Mouse (Mus musculus): ENCODE data around the gene B3gnt2. TPM values are rescaled to one million over a fixed set of nuclear protein-coding genes. Genes with fewer than 3 reads are reported as not detected.

Gene B3gnt2
- total and polyA plus RNA-seq, 3 experiments, result 36.8 to 66.4 TPM; not detected in 1

GRCm38 (mm10) chr11:22766238-22766637 lies 94.5 kb downstream of the B3gnt2 start:
- H3K4me3 ChIP-seq (ENCODE audit: control insufficient read depth in 1 of 2, insufficient read depth in 1 of 2, low read depth in 2 of 2, low read length in 2 of 2), result no peak overlapping the region
- peaks cover 0 to 3% of the 10 kb centered on the region in 2 experiments; a peak in 1 of 4 replicates for H3K4me1 ChIP-seq (ENCODE audit: control insufficient read depth in 1 of 2, insufficient read depth in 2 of 2, low read length in 2 of 2)
- no peak overlapping the region for H3K27ac ChIP-seq (ENCODE audit: control insufficient read depth, low read depth, low read length)

DNA sequence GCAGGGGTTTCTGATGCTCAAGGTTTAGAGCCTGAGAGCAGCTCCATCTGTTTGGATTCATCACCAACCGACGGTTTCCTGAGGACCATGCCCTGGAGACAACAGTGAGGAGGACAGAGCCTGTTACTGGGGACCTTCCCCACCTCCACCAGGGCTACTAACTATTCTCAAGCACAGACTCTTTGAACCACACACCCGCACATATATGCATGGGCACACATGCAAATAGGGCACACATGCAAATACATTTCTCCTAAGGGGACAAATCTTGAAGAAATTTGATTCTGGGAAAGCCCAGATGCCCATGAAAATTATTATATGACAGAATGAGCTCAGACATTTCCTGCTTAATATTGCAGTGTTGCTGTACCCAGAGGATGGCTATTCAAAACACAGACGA lies 95.3 kb downstream of the B3gnt2 start:
- DNase-seq (ENCODE audit: low read depth, low spot score), result no peak

More at GRCm38 (mm10) chr11:22766238-22766637, 94.5 kb downstream of the B3gnt2 start:
- no peak for DNase-seq (ENCODE audit: low read depth, low spot score)
- no peaks in the 10 kb centered on the region for H3K27me3 ChIP-seq (ENCODE audit: control insufficient read depth in 1 of 2, insufficient read depth in 2 of 2, low read length in 2 of 2)
- no peak overlapping the region for H3K9ac ChIP-seq (ENCODE audit: control insufficient read depth, low read depth, low read length, poor library complexity, severe bottlenecking)
- H3K36me3 ChIP-seq (ENCODE audit: control insufficient read depth in 1 of 2, insufficient read depth in 2 of 2, low read length in 2 of 2), result peaks cover 0 to 8% of the 10 kb centered on the region in 2 experiments; a peak in 2 of 4 replicates
- H3K9me3 ChIP-seq (replicated peaks; ENCODE audit: insufficient read depth, low read length), result no peaks in the 10 kb centered on the region
- H3K79me2 ChIP-seq (ENCODE audit: control insufficient read depth, insufficient read depth, low read length, poor library complexity), result no peaks in the 10 kb centered on the region
- TF ChIP-seq MAZ (IDR thresholded peaks at IDR 0.05; ENCODE audit: low read depth, low read length), result no peak
- TF ChIP-seq JUND (IDR thresholded peaks at IDR 0.05; ENCODE audit: low read depth, low read length), result no peak
- no peak for TF ChIP-seq POLR2AphosphoS5 (IDR thresholded peaks at IDR 0.05; ENCODE audit: borderline replicate concordance, low read depth, low read length)
- no peak for TF ChIP-seq BHLHE40 (IDR thresholded peaks at IDR 0.05; ENCODE audit: borderline replicate concordance, low read depth, low read length)
- no peak for TF ChIP-seq MYC (IDR thresholded peaks at IDR 0.05; ENCODE audit: low read depth, low read length)
- no peak for TF ChIP-seq ZNF384 (IDR thresholded peaks at IDR 0.05; ENCODE audit: low read depth, low read length)
- TF ChIP-seq RCOR1 (IDR thresholded peaks at IDR 0.05; ENCODE audit: low read depth, low read length), result no peak
- TF ChIP-seq EP300 (IDR thresholded peaks at IDR 0.05; ENCODE audit: low read depth in 1 of 2, low read length in 2 of 2), result no peak
- TF ChIP-seq SIN3A (IDR thresholded peaks at IDR 0.05; ENCODE audit: low read length), result no peak
- no peak for TF ChIP-seq TBP (IDR thresholded peaks at IDR 0.05; ENCODE audit: low read depth, low read length)
- TF ChIP-seq MEF2A (IDR thresholded peaks at IDR 0.05; ENCODE audit: extremely low read depth, insufficient replicate concordance, low read depth, low read length, poor library complexity, severe bottlenecking), result no peak
- TF ChIP-seq MAX (IDR thresholded peaks at IDR 0.05; ENCODE audit: low read length), result no peak
- TF ChIP-seq SMC3 (IDR thresholded peaks at IDR 0.05; ENCODE audit: low read depth, low read length), result no peak
- TF ChIP-seq CTCF (IDR thresholded peaks at IDR 0.05 in 2 of 3, conservative IDR thresholded peaks at IDR 0.05 in 1 of 3; ENCODE audit: control insufficient read depth in 1 of 3, insufficient read depth in 1 of 3, low read depth in 2 of 3, low read length in 3 of 3, poor library complexity in 1 of 3, severe bottlenecking in 1 of 3), result no peak
- TF ChIP-seq GATA1 (IDR thresholded peaks at IDR 0.05; ENCODE audit: low read depth, low read length), result no peak
- TF ChIP-seq USF1 (IDR thresholded peaks at IDR 0.05; ENCODE audit: low read depth, low read length), result no peak
- no peak for TF ChIP-seq ELF1 (IDR thresholded peaks at IDR 0.05; ENCODE audit: low read depth, low read length)

More for the DNA sequence above, 95.3 kb downstream of the B3gnt2 start:
- peaks cover 0 to 8% of the 10 kb centered on the region in 2 experiments; a peak in 2 of 4 replicates for H3K36me3 ChIP-seq (ENCODE audit: control insufficient read depth in 1 of 2, insufficient read depth in 2 of 2, low read length in 2 of 2)
- TF ChIP-seq ZNF384 (IDR thresholded peaks at IDR 0.05; ENCODE audit: low read depth, low read length) (no peak), BHLHE40 (IDR thresholded peaks at IDR 0.05; ENCODE audit: borderline replicate concordance, low read depth, low read length) (no peak), SIN3A (IDR thresholded peaks at IDR 0.05; ENCODE audit: low read length) (no peak), TBP (IDR thresholded peaks at IDR 0.05; ENCODE audit: low read depth, low read length) (no peak), ZMIZ1 (IDR thresholded peaks at IDR 0.05; ENCODE audit: low read depth, low read length) (no peak), HCFC1 (IDR thresholded peaks at IDR 0.05; ENCODE audit: low read depth, low read length) (no peak)
- no peaks in the 10 kb centered on the region for H3K79me2 ChIP-seq (ENCODE audit: control insufficient read depth, insufficient read depth, low read length, poor library complexity)
- H3K4me3 ChIP-seq (ENCODE audit: control insufficient read depth in 1 of 2, insufficient read depth in 1 of 2, low read depth in 2 of 2, low read length in 2 of 2), result no peak overlapping the region
- no peaks in the 10 kb centered on the region for H3K9me3 ChIP-seq (replicated peaks; ENCODE audit: insufficient read depth, low read length)
- H3K27me3 ChIP-seq (ENCODE audit: control insufficient read depth in 1 of 2, insufficient read depth in 2 of 2, low read length in 2 of 2), result no peaks in the 10 kb centered on the region
- H3K27ac ChIP-seq (ENCODE audit: control insufficient read depth, low read depth, low read length), result no peak overlapping the region
- H3K9ac ChIP-seq (ENCODE audit: control insufficient read depth, low read depth, low read length, poor library complexity, severe bottlenecking), result no peak overlapping the region
- peaks cover 0 to 3% of the 10 kb centered on the region in 2 experiments; a peak in 1 of 4 replicates for H3K4me1 ChIP-seq (ENCODE audit: control insufficient read depth in 1 of 2, insufficient read depth in 2 of 2, low read length in 2 of 2)
